Mouse (Mus musculus) frontal cortex, postnatal 36 days (tissue): Measurements from ENCODE around the gene Keg1.

Source experiments
- DNase-seq, 2 experiments: peaks; one replicate each; pipeline ENCODE4 v3.0.0; 2022; ENCODE audit warnings: low spot score in 2 of 2

Gene Keg1

DNA sequence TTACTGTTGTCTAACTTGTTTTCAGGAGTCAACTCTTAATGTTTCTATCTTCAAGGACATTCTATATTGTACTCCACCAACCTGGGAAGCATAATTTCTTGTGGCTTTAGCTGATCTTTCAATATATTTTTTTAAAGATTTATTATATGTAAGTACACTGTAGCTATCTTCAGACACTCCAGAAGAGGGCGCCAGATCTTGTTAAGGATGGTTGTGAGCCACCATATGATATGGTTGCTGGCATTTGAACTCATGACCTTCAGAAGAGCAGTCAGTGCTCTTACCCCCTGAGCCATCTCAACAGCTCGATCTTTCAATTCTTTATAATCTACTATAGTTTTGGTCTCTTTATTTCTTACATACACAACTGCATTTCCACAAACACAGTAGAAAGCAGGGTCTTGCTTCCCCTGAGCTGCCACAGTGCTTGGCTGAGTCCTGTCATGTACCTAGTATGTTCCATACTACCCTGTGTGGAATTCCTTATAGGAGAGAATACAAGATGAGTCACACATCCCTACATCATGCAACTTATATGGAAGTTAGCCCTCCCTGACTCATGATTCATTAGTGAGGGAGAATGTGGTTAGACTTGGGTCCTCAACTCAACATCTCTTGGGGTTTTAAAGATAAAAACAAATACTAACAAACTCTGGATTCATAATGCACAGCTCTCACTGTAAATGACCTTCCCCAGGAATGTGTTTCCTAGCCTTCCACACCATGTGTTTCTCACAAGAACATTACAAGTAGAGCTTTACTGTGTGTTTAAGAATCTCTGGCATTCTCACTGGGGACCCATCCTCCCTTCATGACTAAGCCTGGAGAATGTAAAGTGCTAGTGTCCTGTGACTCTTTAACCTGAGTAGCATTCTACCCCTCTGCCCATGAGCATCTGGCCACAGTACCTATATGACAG is 66.9 kb downstream of the Keg1 start:
- DNase-seq: no peak

DNA sequence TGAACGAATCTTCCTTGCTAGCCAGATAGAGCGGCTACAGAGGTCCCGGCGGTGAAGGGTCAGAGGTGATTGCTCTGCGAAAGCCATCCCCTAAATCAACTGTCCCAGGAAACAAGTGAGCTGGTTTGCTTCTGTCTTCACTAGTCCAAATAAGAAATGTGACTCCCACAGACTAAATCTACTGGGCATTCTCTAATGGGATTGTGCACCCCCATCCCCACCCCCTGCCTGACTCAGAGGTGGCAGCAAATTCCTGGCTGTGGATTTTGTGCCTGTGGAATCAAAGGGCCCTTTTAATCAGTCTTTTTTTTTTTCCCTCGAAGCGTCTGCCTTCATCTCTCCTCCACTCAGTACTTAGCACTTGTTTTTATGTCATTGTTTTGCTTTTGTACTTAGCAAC is 69.7 kb downstream of the Keg1 start, which contains the start of gene Cntf:
Cntf (minus strand) TSS at position 325 of the 400 bp plus-strand sequence.
- DNase-seq: no peak
